Mouse (Mus musculus): ENCODE measurements around the gene Kmt2d.

DNA sequence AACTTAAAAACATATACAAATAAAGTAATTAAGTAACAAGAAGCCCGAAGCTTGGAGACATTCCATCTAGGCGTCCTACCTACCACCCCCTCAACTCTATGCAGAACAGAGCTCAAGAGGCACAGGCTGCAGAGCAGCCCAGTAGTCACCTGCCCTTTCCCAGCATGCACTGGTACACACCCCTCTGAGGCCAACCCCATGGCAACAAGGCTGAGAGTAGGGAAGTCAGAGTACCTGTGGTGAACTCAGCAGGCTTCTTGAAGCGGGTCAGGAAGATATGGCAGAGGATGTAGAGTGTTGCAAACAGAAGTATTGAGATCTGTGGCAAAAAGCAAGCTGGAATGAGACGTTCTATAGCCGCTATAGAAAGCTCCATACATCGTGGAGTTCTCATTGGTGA lies 43.9 kb upstream of the Kmt2d start:
- no peak for TF ChIP-seq CTCF (IDR thresholded peaks at IDR 0.05; ENCODE audit: low read depth)
- no peak for TF ChIP-seq EP300 (optimal IDR thresholded peaks at IDR 0.05)
